Mouse (Mus musculus): Measurements from ENCODE around the gene Cdc20b. TPM values are rescaled to one million over a fixed set of nuclear protein-coding genes. Genes with fewer than 3 reads are reported as not detected.

Gene Cdc20b
- polyA plus RNA-seq, 1 experiment from 2014 or later = not detected

DNA sequence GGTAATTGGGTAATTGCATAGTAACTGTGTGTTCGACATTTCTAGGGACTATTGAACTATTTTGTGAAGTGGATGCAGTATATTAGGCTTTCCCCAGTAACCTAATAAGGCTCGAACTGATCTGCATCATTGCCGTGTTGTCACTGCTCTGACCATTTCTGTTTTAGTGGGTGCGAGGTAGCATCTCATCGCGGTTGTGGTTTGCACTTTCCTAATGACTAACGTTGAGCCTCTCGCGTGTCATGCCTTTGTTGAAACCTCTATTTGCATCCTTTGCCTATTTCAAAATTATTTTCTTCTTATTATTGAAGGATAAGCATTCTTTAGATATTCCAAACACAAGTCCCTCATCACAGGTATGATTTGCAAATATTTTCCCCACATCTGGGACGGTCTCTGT, 69.8 kb downstream of the Cdc20b start:
- Histone ChIP-seq H3K36me3 (ENCODE audit: insufficient read depth, low read length) (no peaks in the 10 kb centered on the region), H3K9me3 (replicated peaks; ENCODE audit: low read length) (no peaks in the 10 kb centered on the region), H3K4me2 (ENCODE audit: low read length) (no peak overlapping the region), H3K27ac (no peak overlapping the region), H3K27me3 (ENCODE audit: insufficient read depth, low read length) (no peaks in the 10 kb centered on the region), H3K9ac (ENCODE audit: low read depth, low read length) (no peak overlapping the region), H3K4me3 (replicated peaks; ENCODE audit: low read depth, low read length) (no peak overlapping the region), H3K4me1 (replicated peaks; ENCODE audit: insufficient read depth, low read length) (no peaks in the 10 kb centered on the region)
- ATAC-seq (replicated peaks; ENCODE audit: low FRiP score, low read depth) (no peak), DNase-seq (ENCODE audit: low spot score) (no peak)
- TF ChIP-seq CTCF (IDR thresholded peaks at IDR 0.05; ENCODE audit: low read depth) = no peak
- WGBS = 90% methylated on average over 10 of the region's 10 CpGs

DNA sequence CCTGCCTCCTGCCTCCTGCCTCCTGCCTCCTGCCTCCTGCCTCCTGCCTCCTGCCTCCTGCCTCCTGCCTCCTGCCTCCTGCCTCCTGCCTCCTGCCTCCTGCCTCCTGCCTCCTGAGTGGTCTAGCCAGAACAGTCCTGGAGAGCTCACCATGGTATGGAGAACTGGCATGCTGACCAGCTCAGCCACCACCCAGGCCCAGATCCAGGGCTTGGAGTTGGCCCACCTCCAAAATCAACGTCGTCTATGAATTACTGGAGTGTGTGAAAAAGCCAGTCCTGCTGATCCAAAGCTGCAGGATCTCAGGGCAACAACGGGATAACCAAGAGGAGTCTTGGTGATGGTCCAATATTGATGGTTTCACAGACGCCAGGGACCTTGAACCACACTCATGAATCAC, 84.1 kb downstream of the Cdc20b start:
- no peaks in the 10 kb centered on the region for H3K36me3 ChIP-seq (ENCODE audit: insufficient read depth, low read length)
- H3K9me3 ChIP-seq (replicated peaks; ENCODE audit: low read length) = no peaks in the 10 kb centered on the region
- H3K27ac ChIP-seq = no peak overlapping the region
- no peak overlapping the region for H3K9ac ChIP-seq (ENCODE audit: low read depth, low read length)
- H3K4me2 ChIP-seq (ENCODE audit: low read length) = no peak overlapping the region
- H3K4me3 ChIP-seq (replicated peaks; ENCODE audit: low read depth, low read length) = no peak overlapping the region
- no peak for TF ChIP-seq CTCF (IDR thresholded peaks at IDR 0.05; ENCODE audit: low read depth)
- ATAC-seq (replicated peaks; ENCODE audit: low FRiP score, low read depth) (no peak), DNase-seq (ENCODE audit: low spot score) (no peak)
- H3K4me1 ChIP-seq (replicated peaks; ENCODE audit: insufficient read depth, low read length) = no peaks in the 10 kb centered on the region
- WGBS = 44% methylated on average over 4 of the region's 4 CpGs
- H3K27me3 ChIP-seq (ENCODE audit: insufficient read depth, low read length) = no peaks in the 10 kb centered on the region

DNA sequence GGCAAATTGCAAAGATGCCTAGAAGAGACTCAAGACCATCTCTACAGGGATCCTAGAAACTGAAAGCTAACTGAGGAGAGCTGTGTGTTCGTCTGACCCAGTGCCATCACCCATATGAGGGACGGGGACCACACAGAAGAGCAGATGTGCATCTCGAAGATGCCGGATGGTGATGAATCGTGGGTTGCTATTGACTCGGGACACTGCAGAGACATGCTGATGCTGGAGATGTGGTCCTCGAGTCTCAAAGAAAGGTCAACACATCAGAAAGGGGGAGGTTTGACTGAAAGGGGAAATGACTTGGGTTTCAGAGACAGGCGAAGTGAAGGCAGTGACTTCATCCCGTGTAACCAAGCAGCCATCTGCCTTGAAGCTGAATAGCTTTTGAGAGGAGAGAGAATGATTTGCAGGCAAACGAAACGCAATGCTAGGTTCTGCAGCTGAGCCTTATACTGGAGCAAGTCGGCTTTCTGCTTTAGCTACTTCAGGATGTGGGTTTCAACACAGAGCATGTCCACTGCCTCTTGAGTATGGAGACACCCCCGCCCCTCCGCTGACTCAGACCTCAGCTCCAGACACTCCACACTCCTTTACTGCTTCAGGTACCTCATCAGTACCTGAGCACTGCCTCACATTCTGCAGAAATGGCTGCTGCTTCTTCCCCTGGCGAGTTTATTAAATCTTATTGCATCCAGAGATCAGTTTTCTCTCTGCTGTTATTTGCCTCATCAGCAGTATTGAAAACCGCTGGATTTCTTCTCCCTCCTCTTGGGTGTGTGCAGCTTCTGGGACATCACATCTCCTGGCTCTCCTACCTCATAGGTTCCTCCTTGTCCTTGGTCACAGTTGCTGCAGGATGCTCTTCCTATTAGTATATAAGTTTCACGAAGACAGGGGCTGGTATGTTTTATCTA, 85.7 kb downstream of the Cdc20b start:
- DNase-seq (ENCODE audit: low spot score) = no peak
- H3K4me3 ChIP-seq (replicated peaks; ENCODE audit: low read depth, low read length) = no peak overlapping the region
- H3K36me3 ChIP-seq (ENCODE audit: insufficient read depth, low read length) = no peaks in the 10 kb centered on the region
- no peaks in the 10 kb centered on the region for H3K4me1 ChIP-seq (replicated peaks; ENCODE audit: insufficient read depth, low read length)
- WGBS = 85% methylated on average over 17 of the region's 17 CpGs
- H3K9ac ChIP-seq (ENCODE audit: low read depth, low read length) = no peak overlapping the region
- no peak overlapping the region for H3K4me2 ChIP-seq (ENCODE audit: low read length)
- ATAC-seq (replicated peaks; ENCODE audit: low FRiP score, low read depth) = no peak
- TF ChIP-seq CTCF (IDR thresholded peaks at IDR 0.05; ENCODE audit: low read depth) = no peak
- no peak overlapping the region for H3K27ac ChIP-seq
- H3K27me3 ChIP-seq (ENCODE audit: insufficient read depth, low read length) = no peaks in the 10 kb centered on the region
- H3K9me3 ChIP-seq (replicated peaks; ENCODE audit: low read length) = no peaks in the 10 kb centered on the region

DNA sequence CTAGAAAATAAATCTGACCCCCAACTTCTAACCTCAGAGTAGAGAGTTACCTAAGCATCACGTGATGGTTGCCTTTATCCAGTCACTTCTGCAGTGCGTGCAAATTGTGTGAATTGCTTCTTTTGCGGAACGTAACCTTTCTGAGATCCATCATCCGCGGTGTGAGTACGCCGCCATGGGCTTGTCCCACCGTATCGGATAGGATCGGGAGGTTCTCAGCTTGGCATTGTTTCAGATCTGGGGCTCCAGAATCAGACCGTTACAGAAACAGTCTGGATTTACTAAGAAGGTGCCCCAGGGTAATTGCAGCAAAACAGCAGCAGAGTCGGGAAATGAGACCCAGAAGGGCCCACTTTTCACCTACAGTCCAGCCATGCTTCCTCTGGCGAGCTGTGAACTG, 86.4 kb downstream of the Cdc20b start:
- Histone ChIP-seq H3K4me3 (replicated peaks; ENCODE audit: low read depth, low read length) (no peak overlapping the region), H3K4me1 (replicated peaks; ENCODE audit: insufficient read depth, low read length) (no peaks in the 10 kb centered on the region), H3K9me3 (replicated peaks; ENCODE audit: low read length) (no peaks in the 10 kb centered on the region), H3K36me3 (ENCODE audit: insufficient read depth, low read length) (no peaks in the 10 kb centered on the region), H3K4me2 (ENCODE audit: low read length) (no peak overlapping the region), H3K27ac (no peak overlapping the region), H3K27me3 (ENCODE audit: insufficient read depth, low read length) (no peaks in the 10 kb centered on the region), H3K9ac (ENCODE audit: low read depth, low read length) (no peak overlapping the region)
- 88% methylated on average over 14 of the region's 14 CpGs for whole genome bisulfite sequencing
- ATAC-seq (replicated peaks; ENCODE audit: low FRiP score, low read depth) = no peak
- no peak for TF ChIP-seq CTCF (IDR thresholded peaks at IDR 0.05; ENCODE audit: low read depth)
- DNase-seq (ENCODE audit: low spot score) = no peak

DNA sequence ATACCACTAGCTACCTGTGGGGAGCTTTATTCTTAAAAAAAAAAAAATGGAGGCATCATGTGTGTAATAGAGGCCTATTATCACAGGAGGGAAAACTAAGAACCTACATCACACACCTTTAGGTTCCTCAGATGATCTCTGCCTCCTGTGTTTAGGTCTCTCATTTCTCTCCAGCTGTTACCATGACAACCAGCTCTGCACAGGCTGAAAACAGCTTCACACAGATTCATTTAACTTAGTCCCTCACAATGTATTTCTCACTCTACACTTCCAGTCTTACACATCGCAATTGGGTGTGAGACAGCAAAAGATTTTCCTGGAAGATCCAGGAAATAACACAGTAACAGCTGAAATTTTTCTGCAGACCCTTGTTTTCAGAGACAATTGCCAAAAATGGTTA, 95.1 kb downstream of the Cdc20b start:
- Histone ChIP-seq H3K9ac (ENCODE audit: low read depth, low read length) (no peak overlapping the region), H3K4me3 (replicated peaks; ENCODE audit: low read depth, low read length) (no peak overlapping the region), H3K27me3 (ENCODE audit: insufficient read depth, low read length) (no peaks in the 10 kb centered on the region), H3K4me1 (replicated peaks; ENCODE audit: insufficient read depth, low read length) (no peaks in the 10 kb centered on the region), H3K9me3 (replicated peaks; ENCODE audit: low read length) (no peaks in the 10 kb centered on the region), H3K27ac (no peak overlapping the region), H3K4me2 (ENCODE audit: low read length) (no peak overlapping the region), H3K36me3 (ENCODE audit: insufficient read depth, low read length) (no peaks in the 10 kb centered on the region)
- ATAC-seq (replicated peaks; ENCODE audit: low FRiP score, low read depth) (no peak), DNase-seq (ENCODE audit: low spot score) (no peak)
- no peak for TF ChIP-seq CTCF (IDR thresholded peaks at IDR 0.05; ENCODE audit: low read depth)
- 81% methylated on average over 1 of the region's 1 CpGs for WGBS

DNA sequence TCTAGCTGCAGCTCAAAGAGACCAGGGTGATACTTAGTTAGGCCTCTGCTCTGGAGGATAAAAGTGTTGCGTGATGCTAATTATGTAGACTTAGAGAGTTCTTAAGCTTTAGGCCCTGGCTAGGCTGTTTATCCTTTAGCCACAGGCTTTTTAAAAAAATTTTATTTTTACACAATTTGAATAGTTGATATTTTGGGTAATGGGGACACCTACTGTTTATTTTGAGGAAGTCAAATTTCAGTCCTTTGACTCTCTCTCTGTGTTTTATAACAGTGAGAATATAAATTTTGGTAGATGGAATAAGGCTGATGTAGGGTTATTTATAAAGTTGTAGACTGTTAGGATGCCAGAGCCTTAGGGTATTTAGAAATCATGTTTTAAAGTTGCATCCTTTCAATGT, 104.7 kb downstream of the Cdc20b start:
- WGBS = 92% methylated on average over 1 of the region's 1 CpGs
- H3K27ac ChIP-seq = no peak overlapping the region
- H3K4me1 ChIP-seq (replicated peaks; ENCODE audit: insufficient read depth, low read length) = no peaks in the 10 kb centered on the region
- DNase-seq (ENCODE audit: low spot score) = peak; percentile 14
- no peaks in the 10 kb centered on the region for H3K27me3 ChIP-seq (ENCODE audit: insufficient read depth, low read length)
- H3K9me3 ChIP-seq (replicated peaks; ENCODE audit: low read length) = no peaks in the 10 kb centered on the region
- no peak for ATAC-seq (replicated peaks; ENCODE audit: low FRiP score, low read depth)
- no peak overlapping the region for H3K4me2 ChIP-seq (ENCODE audit: low read length)
- TF ChIP-seq CTCF (IDR thresholded peaks at IDR 0.05; ENCODE audit: low read depth) = peak; percentile 17; the same call in 1 of the 2 replicates
- no peak overlapping the region for H3K9ac ChIP-seq (ENCODE audit: low read depth, low read length)
- no peak overlapping the region for H3K4me3 ChIP-seq (replicated peaks; ENCODE audit: low read depth, low read length)
- no peaks in the 10 kb centered on the region for H3K36me3 ChIP-seq (ENCODE audit: insufficient read depth, low read length)

MicroRNAs encoded within 50 kb of the gene (microRNA counts, 519-probe panel; counts per million panel counts)
- microRNA mmu-miR-449a (330 counts per million, percentile 68 among the panel's probes with 10 or more counts), microRNA mmu-miR-449b (330 counts per million, percentile 68 among the panel's probes with 10 or more counts), microRNA mmu-miR-449c (330 counts per million, percentile 68 among the panel's probes with 10 or more counts)

Small RNA genes lying within 50 kb of the gene (microRNA-seq; reads per million reads assigned to microRNA genes)
- 43.7 reads per million, percentile 43 among the genes with 10 or more reads in this experiment for gene Mir449a
- gene Mir449b = not detected
- gene Mir449c = not detected

Other genes with a start within 250 kb of the Cdc20b start
- 135 TPM in 2 replicates for gene Plpp1, start 234.3 kb upstream of the Cdc20b start, polyA plus RNA-seq (2015; fragmentation: Nextera tagmentation; extraction: Ambion mirVana)
- gene Mtrex, start 107.7 kb upstream of the Cdc20b start, polyA plus RNA-seq (2015; fragmentation: Nextera tagmentation; extraction: Ambion mirVana) = 44.5 and 46.0 TPM in 2 replicates
- 19.1 and 20.0 TPM in 2 replicates for gene Dhx29, start 107.7 kb upstream of the Cdc20b start, polyA plus RNA-seq (2015; fragmentation: Nextera tagmentation; extraction: Ambion mirVana)
- 0.29 and 0.33 TPM in 2 replicates for gene Ccno, start 47.3 kb upstream of the Cdc20b start, polyA plus RNA-seq (2015; fragmentation: Nextera tagmentation; extraction: Ambion mirVana)
- 0.05 TPM in 1 of 2 replicates, not detected in the other for gene Mcidas, start 41.3 kb upstream of the Cdc20b start, polyA plus RNA-seq (2015; fragmentation: Nextera tagmentation; extraction: Ambion mirVana)
- 153 and 165 TPM in 2 replicates for gene Gpx8, start 11.3 kb downstream of the Cdc20b start, polyA plus RNA-seq (2015; fragmentation: Nextera tagmentation; extraction: Ambion mirVana)
- gene Gzma, start 65.9 kb downstream of the Cdc20b start, polyA plus RNA-seq (2015; fragmentation: Nextera tagmentation; extraction: Ambion mirVana) = 0.52 and 0.79 TPM in 2 replicates
- gene Esm1, start 174.5 kb downstream of the Cdc20b start, polyA plus RNA-seq (2015; fragmentation: Nextera tagmentation; extraction: Ambion mirVana) = 4.3 and 5.0 TPM in 2 replicates
- not detected in 2 replicates for gene Gzmk, start 190.8 kb downstream of the Cdc20b start, polyA plus RNA-seq (2015; fragmentation: Nextera tagmentation; extraction: Ambion mirVana)

All from kidney, postnatal 0 days (tissue).